Mouse (Mus musculus): ENCODE results near the gene Apmap. TPM values are rescaled to one million over a fixed set of nuclear protein-coding genes. Genes with fewer than 3 reads are reported as not detected.

The Apmap gene
- total RNA-seq, 2 experiments from 2014 or later, result 19.3 to 21.8 TPM

DNA sequence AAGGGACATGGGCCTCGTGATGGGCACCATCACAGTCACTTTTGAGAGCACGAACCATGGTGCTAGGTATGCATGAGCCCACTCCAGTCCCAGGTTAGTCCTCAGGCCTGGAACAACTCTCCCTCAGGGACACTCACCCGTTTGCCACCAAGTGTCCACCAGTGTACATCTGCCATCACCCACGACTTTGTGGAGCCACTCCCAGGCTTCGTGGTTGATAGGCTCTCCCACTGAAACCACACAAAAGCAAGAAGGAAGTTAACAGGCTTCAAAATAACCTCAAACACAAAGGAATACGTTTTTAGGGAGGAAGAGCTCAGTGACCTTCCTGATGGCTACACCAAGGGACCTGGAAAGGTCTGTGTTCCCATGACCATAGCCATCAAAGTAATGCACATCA is 18.8 kb upstream of the Apmap start:
- no peak for DNase-seq
- intact Hi-C loops (cut with DNase I; ENCODE audit: low total_unique reads), result no loop called here

DNA sequence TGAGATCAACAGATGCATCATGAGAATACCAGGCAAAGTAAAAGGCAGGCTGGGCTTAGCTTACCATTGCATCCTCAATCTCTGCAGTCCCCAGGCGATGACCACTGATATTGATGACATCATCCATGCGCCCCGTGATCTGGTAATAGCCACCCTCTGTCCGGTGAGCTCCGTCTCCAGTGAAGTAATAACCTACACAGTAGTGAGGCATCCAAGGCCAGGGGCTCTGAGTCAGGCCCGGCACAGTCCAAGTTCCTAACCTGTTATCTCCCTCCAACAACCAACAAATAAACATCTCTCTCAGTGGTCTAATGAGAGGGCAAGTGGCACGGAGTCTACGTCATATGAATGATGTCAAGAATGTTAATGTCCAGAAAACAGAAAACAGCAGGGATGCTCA is 16.6 kb upstream of the Apmap start:
- DNase-seq, result no peak
- intact Hi-C loops (cut with DNase I; ENCODE audit: low total_unique reads), result no loop called here

DNA sequence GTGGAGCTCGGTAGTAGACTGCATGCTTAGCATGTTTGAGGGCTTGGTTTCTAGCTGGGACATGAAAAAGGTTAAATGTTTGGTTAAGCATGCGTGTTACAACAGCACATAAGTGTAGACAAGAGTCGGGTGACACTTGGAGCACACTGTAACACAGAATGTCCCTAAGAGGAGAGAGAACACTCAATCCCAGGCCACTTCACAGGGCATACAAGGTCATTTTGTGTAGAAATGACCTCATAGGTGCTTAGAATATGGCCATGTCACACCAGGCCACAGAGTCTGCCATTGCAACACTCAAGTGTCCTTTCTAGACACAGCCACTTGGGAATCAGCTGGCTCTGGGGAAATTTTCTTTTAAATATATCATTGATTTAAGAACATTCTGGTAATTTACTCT is 15.6 kb upstream of the Apmap start:
- DNase-seq, result no peak
- intact Hi-C loops (cut with DNase I; ENCODE audit: low total_unique reads), result no loop called here

DNA sequence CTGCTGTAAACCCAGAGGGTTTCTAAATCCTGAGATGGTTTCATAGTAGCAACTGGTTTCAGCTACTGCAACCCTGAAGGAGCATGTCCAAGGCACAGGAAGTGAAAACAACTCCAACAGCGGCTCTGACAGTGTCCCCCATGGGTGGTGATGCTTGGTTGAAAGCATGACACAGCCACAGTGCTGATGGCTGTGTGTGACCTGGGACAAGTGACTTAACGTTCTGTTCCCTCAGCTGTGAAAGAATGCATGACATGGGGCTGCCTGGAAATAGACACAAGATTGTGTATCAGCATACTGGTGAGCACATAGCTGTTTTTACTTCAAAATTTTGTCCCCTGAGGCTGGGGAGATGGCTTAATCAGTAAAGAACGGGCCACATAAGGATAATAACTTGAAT is 13.3 kb upstream of the Apmap start:
- intact Hi-C loops (cut with DNase I; ENCODE audit: low total_unique reads), result no loop called here
- DNase-seq, result no peak

DNA sequence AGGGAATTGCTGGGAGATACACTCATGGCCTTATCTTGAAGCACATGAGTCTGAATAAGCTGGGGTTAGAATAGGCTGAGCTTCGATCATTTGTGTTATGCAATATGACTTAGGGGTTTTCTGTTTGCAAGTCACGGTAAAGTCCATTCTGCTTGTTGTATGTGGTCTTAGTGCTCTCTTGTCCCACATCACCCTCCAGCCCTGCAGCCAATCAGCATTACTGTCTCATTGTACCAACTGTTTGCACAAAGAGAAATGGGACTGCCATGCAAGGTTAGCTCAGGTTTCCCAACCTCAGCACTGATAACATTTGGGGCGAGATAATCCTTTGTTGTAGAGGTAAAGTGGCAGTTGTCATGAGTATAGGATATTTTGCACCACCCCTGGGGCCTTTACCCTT is 1.7 kb upstream of the Apmap start:
- intact Hi-C loops (cut with DNase I; ENCODE audit: low total_unique reads), result loop anchor here (2.0 kb wide), 1 partner anchor 63 kb away; no protein-coding TSS in a partner anchor
- no peak for DNase-seq

DNA sequence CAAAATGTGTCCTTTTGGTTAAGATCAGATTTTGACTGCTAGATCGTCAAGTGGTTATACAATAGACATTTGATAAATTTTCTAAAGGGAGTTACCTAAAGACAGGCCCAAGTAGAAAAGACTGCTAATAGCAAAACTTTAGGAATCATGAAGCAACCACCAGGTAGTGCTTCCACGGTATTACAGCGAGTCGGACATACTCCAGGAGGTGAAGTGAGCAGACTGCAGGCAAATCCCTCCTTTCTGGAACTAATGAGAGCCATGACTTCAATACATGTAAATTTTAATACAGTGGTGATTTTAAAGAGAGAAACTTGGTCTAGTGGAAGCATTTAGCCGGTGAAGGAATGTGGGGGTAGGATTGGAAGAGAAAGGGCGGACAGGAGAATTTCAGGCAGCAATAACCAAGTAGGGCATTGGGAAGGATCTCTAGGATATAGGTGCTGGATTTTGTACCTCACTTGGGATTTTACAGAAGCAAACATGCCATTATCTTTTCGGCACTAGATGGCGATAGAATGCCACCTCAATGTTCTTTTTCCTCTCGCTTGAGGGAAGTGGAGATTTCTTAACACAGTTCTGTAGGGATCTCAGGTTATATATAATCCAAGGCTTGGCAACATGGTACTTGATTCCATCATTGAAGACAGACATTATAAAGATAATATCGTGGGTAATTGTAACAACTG is 649 bp upstream of the Apmap start:
- intact Hi-C loops (cut with DNase I; ENCODE audit: low total_unique reads), result loop anchor here (2.0 kb wide), 1 partner anchor 140 kb away; the partner anchor contains the start of gene Entpd6

DNA sequence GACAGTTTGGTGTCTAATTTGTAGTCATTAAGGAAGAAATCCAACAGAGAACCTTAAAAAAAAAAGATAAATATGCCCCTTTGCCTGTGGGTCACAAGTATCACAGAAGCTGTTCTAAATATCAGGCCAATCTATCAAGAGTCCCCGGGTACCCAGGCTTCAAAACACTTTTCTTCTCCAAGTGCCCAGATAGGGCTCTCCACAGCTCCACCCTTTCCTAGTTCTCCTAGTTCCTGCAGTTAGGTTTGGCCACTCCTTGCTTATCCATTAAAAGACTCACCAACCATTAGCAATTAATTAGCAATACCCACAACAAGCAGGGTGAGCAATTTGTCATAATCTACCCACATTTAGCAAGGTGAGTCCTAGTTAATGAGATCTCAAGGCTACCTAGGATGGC is 1.3 kb downstream of the Apmap start:
- DNase-seq, result no peak
- intact Hi-C loops (cut with DNase I; ENCODE audit: low total_unique reads), result no loop called here

More for the DNA sequence above, 649 bp upstream of the Apmap start:
- no peak for DNase-seq

DNA sequence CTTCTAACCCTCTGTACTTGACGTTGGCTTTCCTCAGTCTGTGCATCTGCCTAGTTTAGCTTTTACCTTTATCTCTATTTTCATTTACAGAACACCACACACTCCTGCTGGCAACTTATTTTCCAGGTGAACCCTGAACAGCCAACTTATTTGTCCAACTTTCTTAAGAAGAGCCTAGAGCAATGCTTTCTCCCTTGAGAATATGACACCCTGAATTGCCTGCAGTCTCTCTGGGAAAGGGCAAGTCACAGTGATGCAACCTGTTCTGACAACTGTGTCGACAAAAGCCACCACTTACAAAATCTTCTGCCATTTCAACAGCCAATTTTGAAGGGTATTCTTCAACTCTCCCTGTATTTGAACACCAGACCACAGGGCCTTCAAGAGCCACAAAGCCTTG is 3.6 kb downstream of the Apmap start:
- no peak for DNase-seq
- intact Hi-C loops (cut with DNase I; ENCODE audit: low total_unique reads), result no loop called here

DNA sequence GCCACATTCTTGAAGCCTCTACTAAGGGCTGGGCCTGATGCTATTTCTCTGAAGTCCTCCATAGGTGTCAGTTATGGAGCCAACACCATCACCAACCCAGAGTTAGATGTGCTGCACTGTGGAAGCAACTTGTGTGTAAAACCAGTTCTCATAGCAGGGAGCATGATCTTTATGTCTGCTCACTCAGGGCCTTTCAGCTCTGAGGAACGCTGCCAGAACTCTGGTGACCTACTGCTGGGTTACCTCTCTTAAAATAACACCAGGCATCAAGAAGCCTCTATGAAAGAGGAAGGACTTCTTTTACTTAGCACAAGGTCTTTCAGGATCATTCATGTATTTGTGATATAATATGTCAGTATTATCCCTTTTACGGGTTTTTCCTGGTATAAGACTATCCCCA is 6.2 kb downstream of the Apmap start:
- intact Hi-C loops (cut with DNase I; ENCODE audit: low total_unique reads), result no loop called here
- no peak for DNase-seq

DNA sequence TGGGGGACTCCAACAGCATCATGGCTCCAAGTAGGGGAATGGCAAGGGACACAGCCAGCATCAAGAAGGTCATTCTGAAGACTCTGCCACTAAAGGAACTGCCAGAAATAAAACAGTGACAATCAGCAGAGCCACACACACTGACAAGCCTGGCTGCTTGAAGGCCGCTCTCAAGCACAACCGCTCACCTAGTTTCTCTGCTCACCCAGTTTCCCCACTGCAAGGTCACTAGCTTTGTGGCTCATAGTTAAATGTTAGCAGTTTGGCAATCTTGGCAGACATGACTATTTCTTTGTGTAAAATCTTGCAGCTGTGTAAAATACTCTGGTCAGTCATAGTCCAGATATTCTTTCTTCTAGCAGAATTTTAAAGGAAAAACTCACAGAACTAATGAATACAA is 8.1 kb downstream of the Apmap start:
- intact Hi-C loops (cut with DNase I; ENCODE audit: low total_unique reads), result no loop called here
- no peak for DNase-seq

DNA sequence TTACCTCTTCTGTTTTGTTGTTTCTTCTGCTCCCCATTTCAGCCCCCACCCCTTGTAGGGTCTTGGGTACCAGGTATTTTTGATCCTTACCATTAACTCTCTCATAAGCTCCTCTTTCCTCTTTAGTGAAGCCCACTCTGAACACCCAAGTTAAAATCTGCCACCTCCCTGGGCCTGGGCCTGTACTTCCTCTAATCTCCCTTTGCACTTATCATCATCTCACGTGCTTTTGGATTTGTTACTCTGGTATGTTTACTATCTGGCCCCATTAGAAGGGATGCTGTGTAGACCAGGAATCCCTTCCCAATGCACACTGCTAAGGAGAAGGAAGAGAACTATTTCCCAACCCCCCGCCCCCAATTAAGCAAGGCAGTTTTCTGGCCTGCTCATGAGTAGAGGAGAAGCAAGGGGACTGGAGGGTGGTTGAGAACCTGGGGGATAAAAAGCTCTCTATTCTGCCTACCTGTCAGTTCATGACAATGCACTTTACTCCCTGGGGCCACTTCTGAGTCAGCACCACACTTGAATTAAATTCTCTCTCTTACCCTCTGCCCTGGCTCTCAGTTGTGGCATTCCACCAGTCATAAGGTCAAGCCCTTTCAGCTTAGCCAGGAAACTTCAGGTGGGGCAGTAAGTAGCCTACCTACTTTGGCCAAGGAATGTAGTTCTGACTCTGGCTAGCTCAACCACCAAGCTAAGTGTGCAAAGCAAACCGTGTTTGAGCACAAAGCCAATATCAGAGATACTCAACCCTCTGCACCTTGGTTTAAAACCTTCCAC is 12.8 kb downstream of the Apmap start:
- intact Hi-C loops (cut with DNase I; ENCODE audit: low total_unique reads), result no loop called here
- DNase-seq, result no peak

DNA sequence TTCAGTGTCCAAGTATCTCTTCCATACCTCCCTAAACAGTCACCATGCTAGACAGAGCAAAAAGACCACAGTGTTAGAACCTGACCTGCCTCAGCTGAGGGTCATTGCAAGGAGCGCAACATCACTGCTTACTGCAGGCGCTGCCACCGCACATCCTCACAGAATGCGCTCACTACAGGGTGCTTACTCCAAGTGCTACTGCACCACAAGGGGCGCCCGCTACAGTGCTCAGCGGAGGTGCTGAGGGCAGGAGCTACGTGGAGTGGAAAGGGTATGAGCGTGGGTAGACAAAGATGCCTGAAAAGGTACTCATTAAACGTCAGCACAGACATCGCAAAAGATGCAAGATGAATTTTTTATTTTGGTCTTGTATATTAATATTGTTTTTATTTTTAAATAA is 19.3 kb downstream of the Apmap start:
- intact Hi-C loops (cut with DNase I; ENCODE audit: low total_unique reads), result no loop called here
- DNase-seq, result no peak

DNA sequence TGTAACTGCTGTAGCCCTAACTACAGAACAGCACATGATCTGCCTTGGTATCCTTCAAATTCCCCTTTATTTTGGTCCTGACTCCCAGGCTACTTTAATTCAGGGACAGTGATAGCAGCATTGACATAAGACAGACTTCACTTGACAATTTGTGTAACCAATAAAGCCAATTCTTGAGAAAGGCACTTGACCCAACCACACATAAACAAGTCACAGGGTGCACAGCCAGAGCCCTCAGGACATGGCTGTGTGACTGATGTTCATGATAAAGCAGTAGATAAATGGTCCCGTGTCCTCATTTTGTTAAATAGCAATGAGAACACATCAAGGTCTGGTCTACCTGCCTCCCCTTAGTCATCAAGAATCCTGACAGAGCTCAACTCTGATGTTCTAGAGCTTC is 28.7 kb downstream of the Apmap start:
- intact Hi-C loops (cut with DNase I; ENCODE audit: low total_unique reads), result no loop called here

DNA sequence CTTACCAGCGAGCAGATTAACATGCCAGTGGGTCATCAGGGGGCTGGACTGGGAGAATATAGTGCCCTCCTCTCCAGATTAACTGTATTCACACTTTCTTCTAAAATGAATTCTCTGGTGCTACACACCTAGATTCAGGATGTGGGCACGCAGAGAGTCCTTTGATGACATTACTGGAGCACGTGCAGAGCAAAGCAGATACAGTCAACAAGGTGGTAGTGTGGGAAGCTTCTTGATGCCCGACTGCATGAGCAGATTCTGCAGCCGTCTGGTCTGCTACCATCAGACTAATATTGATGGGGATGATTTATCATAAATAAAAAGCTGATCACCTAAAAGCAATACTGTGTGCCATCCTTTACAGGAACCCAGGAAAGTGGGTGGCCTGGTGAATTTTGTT is 29.8 kb downstream of the Apmap start:
- intact Hi-C loops (cut with DNase I; ENCODE audit: low total_unique reads), result no loop called here

More for the DNA sequence above, 28.7 kb downstream of the Apmap start:
- no peak for DNase-seq

DNA sequence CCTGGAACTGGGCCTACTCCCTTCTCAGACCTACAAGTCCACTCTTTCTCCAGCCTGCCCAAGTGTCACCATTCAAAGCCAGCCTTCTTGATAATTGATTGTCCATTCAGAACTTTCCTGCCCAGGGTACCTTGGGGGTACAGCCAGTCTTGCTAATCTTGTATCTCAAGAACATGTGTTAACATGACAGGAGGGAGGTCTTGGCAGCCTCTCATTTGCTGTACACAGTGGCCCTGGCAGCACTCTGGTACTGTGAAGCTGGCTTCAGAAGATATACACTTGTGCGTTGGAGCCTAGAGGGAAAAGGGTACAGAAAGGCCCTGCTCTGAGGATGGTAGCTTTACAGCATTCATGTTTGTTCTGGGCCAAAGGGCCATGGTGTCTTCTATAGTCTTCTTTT is 32.1 kb downstream of the Apmap start:
- intact Hi-C loops (cut with DNase I; ENCODE audit: low total_unique reads), result no loop called here
- no peak for DNase-seq

More for the DNA sequence above, 29.8 kb downstream of the Apmap start:
- DNase-seq, result no peak

DNA sequence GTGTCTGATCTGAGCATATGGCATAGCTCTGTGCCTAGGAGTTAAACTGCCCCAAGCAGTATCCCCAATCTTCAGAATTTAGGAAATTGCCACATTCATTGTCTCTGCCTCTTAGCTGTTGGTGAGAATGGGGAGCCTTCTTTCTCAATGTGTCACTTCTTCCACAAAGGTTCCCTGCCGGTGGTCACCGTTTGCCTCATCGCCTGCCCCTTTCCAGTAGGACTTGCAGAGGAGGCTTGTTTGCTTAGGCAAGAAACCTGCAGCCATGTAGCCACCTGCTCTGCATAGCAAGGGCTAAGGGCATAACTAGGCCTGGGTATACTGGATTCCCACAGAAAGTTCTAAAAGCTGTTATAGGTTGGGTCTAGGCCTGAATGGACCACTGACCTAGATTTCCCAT is 35.9 kb downstream of the Apmap start:
- intact Hi-C loops (cut with DNase I; ENCODE audit: low total_unique reads), result no loop called here
- DNase-seq, result no peak

DNA sequence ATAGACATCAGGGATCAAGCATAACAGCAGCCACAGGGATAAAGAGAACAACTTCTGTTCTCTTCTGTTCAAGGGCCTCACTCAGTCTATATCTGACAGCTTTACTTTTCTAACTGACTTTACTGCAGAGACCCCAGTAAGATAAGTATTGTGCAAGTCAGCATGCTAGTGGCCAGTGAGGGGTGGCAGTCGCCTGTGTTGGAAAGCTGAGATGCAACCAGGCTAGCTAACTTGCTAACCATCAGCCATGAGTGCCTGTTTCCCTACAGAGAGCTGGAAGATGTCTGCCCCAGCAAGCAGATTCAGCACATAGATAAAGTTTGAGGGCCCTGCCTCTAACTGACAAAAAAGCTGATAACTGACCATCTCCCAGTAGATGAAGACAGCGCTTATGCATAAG is 37.6 kb downstream of the Apmap start:
- no peak for DNase-seq
- intact Hi-C loops (cut with DNase I; ENCODE audit: low total_unique reads), result no loop called here

DNA sequence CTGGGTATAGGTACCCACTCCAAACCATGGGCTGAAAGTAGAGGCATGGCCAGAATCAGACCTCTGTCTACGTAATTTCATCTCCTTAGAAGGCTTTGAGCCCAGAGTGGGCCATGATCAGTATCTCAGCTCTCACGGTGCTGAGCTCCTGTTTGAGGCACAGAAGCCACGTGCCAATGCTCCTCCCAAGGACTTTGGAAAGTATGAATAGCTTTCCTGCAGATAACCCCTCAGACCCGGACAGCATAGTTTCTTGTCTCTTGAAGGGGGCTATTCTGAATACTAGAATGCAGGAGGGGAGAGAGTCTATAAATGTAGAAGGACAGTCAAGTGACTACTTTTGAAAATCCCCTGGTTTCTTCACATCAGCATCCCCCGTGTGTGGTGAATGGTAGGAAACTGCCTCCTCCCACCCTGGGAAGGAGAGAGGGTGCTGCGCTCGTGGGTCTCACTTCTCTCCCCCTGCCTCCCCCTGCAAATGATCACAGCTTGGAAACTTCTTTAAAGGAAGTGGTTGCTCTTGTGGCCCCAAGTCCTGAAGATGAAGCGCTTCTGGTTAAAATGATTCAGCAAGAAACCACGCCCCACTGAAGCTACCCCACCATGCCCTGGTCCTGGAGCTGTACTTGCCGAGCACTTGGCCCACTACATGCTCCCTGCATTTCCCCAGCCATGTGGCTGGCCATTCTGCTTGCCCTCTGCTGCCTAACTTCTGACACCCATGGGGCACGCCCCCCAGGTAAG is 38.3 kb downstream of the Apmap start, which contains the start of gene Cst7:
TSS of gene Cst7 (plus strand) at position 569 of the 744 bp plus-strand sequence.
- intact Hi-C loops (cut with DNase I; ENCODE audit: low total_unique reads), result no loop called here

DNA sequence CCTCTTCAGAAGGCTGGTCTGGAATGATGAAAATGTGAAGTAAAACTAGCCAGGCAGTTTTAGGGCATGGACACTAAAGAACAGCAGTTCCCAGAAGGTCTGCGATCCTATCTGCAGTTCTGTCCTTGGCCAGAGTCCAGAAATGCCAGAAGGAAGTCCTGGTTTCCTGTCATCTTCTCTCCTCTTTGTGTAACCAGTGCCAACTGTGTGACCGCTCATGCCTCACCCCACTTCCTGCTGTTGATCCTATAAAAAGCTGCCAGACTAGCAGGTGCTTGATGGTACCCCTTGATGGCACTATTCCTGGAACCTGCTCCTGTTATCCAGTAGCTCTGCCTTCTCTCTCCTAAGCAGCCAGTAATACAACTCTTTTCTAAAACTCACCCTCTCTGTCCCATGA is 41.3 kb downstream of the Apmap start:
- no peak for DNase-seq
- intact Hi-C loops (cut with DNase I; ENCODE audit: low total_unique reads), result no loop called here

More for the DNA sequence above, 38.3 kb downstream of the Apmap start, which contains the start of gene Cst7:
- DNase-seq, result no peak

DNA sequence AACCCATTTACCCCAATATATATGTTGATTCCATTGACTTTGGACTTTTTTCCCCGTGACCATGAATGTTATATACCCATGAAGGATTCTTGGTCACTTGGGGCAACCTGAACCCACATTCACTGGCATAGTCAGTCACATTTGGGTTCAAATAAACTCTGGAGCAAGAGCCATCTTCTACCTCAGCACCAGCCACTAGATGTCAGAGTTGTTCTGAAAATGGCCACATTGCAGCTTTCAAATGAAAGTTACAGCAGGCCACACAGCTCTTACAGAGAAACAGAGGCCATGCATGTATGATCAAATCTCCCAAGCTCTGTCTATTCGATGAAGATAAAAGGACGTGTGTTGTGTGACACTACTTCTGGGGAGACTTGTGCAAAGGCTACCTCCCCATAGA is 49.8 kb downstream of the Apmap start:
- no peak for DNase-seq
- intact Hi-C loops (cut with DNase I; ENCODE audit: low total_unique reads), result no loop called here
